Mouse (Mus musculus) stomach, embryonic 15.5 days (tissue): ENCODE results near the gene Foxp1. TPM values are rescaled to one million over a fixed set of nuclear protein-coding genes. Genes with fewer than 3 reads are reported as not detected.

Experiments used
- ATAC-seq: fragments of 200-750 bp; cut with Nextera tagmentation; 2 replicates; pipeline ENCODE4 v1.8.0; 2017; ENCODE audit warnings: low read depth, moderate number of reproducible peaks, moderate TSS enrichment; ENCODE audit not compliant: insufficient read depth, low FRiP score
- H3K27ac ChIP-seq: fragments of 300-500 bp; sonication (generic); 2 replicates; pipeline ENCODE4 v1.5.1; 2015; ENCODE audit warnings: mild to moderate bottlenecking, inconsistent platforms
- H3K27me3 ChIP-seq: fragments of 300-500 bp; sonication (generic); replicated peaks from 2 replicates; pipeline ENCODE4 v1.6.1; 2015; ENCODE audit warnings: inconsistent platforms
- H3K36me3 ChIP-seq: fragments of 300-500 bp; sonication (generic); 2 replicates; pipeline ENCODE4 v1.6.1; 2015; ENCODE audit warnings: inconsistent platforms
- H3K4me1 ChIP-seq: fragments of 300-500 bp; sonication (generic); 2 replicates; pipeline ENCODE4 v1.6.1; 2015; ENCODE audit warnings: inconsistent platforms
- H3K4me2 ChIP-seq: fragments of 300-500 bp; sonication (generic); 2 replicates; pipeline ENCODE4 v1.6.1; 2015; ENCODE audit warnings: mild to moderate bottlenecking, inconsistent platforms
- H3K4me3 ChIP-seq: fragments of 300-500 bp; sonication (generic); replicated peaks from 2 replicates; pipeline ENCODE4 v1.5.1; 2015; ENCODE audit warnings: inconsistent platforms
- H3K9ac ChIP-seq: fragments of 300-500 bp; sonication (generic); 2 replicates; pipeline ENCODE4 v1.6.1; 2015; ENCODE audit warnings: inconsistent platforms
- H3K9me3 ChIP-seq: fragments of 300-500 bp; sonication (generic); 2 replicates; pipeline ENCODE4 v1.6.1; 2016; ENCODE audit warnings: inconsistent platforms
- WGBS: fragments of 180-500 bp; shearing (Covaris S2); methylation state at CpG from one replicate; pipeline ENCODE4 v1.1.7; 2015; 5-methylcytosine and 5-hydroxymethylcytosine counted together
- polyA plus RNA-seq: library from polyadenylated mRNA; unstranded; fragments of >200 nt; fragmentation: Nextera tagmentation; extraction: Ambion mirVana; gene quantifications from 2 replicates; pipeline ENCODE4 v1.2.1, GENCODE M21; 2015

Gene Foxp1
- polyA plus RNA-seq, 1 experiment from 2014 or later = 105 TPM

- H3K4me2 ChIP-seq = no peak overlapping the region
- WGBS = 69% methylated on average over 14 of the region's 14 CpGs
- no peaks in the 10 kb centered on the region for H3K4me1 ChIP-seq
- H3K27ac ChIP-seq = no peak overlapping the region
- H3K4me3 ChIP-seq = no peak overlapping the region
- no peak for ATAC-seq
- H3K9me3 ChIP-seq = no peaks in the 10 kb centered on the region
- H3K36me3 ChIP-seq = no peaks in the 10 kb centered on the region
- H3K27me3 ChIP-seq = no peaks in the 10 kb centered on the region
- H3K9ac ChIP-seq = no peak overlapping the region
Observed at GRCm38 (mm10) chr6:99309466-99310170, 212.9 kb downstream of the Foxp1 start.

GRCm38 (mm10) chr6:99305751-99306150 lies 216.8 kb downstream of the Foxp1 start:
- Histone ChIP-seq H3K4me2 (no peak overlapping the region), H3K4me3 (no peak overlapping the region), H3K9ac (no peak overlapping the region), H3K27ac (no peak overlapping the region), H3K4me1 (no peaks in the 10 kb centered on the region), H3K27me3 (no peaks in the 10 kb centered on the region), H3K9me3 (no peaks in the 10 kb centered on the region), H3K36me3 (no peaks in the 10 kb centered on the region)
- ATAC-seq = no peak
- 84% methylated on average over 3 of the region's 3 CpGs for WGBS

GRCm38 (mm10) chr6:99305236-99305635 lies 217.3 kb downstream of the Foxp1 start:
- H3K4me2 ChIP-seq = no peak overlapping the region
- no peak overlapping the region for H3K9ac ChIP-seq
- no peaks in the 10 kb centered on the region for H3K36me3 ChIP-seq
- no peaks in the 10 kb centered on the region for H3K4me1 ChIP-seq
- 89% methylated on average over 3 of the region's 3 CpGs for WGBS
- no peaks in the 10 kb centered on the region for H3K27me3 ChIP-seq
- no peaks in the 10 kb centered on the region for H3K9me3 ChIP-seq
- ATAC-seq = no peak
- H3K4me3 ChIP-seq = no peak overlapping the region
- no peak overlapping the region for H3K27ac ChIP-seq

GRCm38 (mm10) chr6:99302662-99303435 lies 219.7 kb downstream of the Foxp1 start:
- Histone ChIP-seq H3K36me3 (no peaks in the 10 kb centered on the region), H3K27me3 (no peaks in the 10 kb centered on the region), H3K27ac (no peak overlapping the region), H3K9me3 (no peaks in the 10 kb centered on the region), H3K9ac (no peak overlapping the region), H3K4me2 (no peak overlapping the region), H3K4me3 (no peak overlapping the region), H3K4me1 (no peaks in the 10 kb centered on the region)
- 72% methylated on average over 6 of the region's 6 CpGs for WGBS
- ATAC-seq = no peak

GRCm38 (mm10) chr6:99301923-99302322 lies 220.6 kb downstream of the Foxp1 start:
- ATAC-seq = no peak
- H3K4me1 ChIP-seq = no peaks in the 10 kb centered on the region
- no peak overlapping the region for H3K4me2 ChIP-seq
- 78% methylated on average over 8 of the region's 8 CpGs for WGBS
- H3K27ac ChIP-seq = no peak overlapping the region
- no peaks in the 10 kb centered on the region for H3K27me3 ChIP-seq
- H3K9ac ChIP-seq = no peak overlapping the region
- H3K36me3 ChIP-seq = no peaks in the 10 kb centered on the region
- no peak overlapping the region for H3K4me3 ChIP-seq
- H3K9me3 ChIP-seq = no peaks in the 10 kb centered on the region

GRCm38 (mm10) chr6:99300235-99300634 lies 222.3 kb downstream of the Foxp1 start:
- Histone ChIP-seq H3K27ac (no peak overlapping the region), H3K4me2 (no peak overlapping the region), H3K27me3 (no peaks in the 10 kb centered on the region), H3K4me3 (no peak overlapping the region), H3K36me3 (no peaks in the 10 kb centered on the region), H3K9ac (no peak overlapping the region), H3K4me1 (no peaks in the 10 kb centered on the region), H3K9me3 (no peaks in the 10 kb centered on the region)
- 85% methylated on average over 6 of the region's 6 CpGs for WGBS
- no peak for ATAC-seq

- ATAC-seq = no peak
- 79% methylated on average over 14 of the region's 14 CpGs for WGBS
- H3K9ac ChIP-seq = no peak overlapping the region
Observed at GRCm38 (mm10) chr6:99299196-99299595, 223.3 kb downstream of the Foxp1 start.

GRCm38 (mm10) chr6:99297535-99297934 lies 225.0 kb downstream of the Foxp1 start:
- WGBS = 83% methylated on average over 5 of the region's 5 CpGs
- H3K4me1 ChIP-seq = no peaks in the 10 kb centered on the region
- H3K4me2 ChIP-seq = no peak overlapping the region
- H3K27ac ChIP-seq = no peak overlapping the region
- ATAC-seq = no peak
- no peaks in the 10 kb centered on the region for H3K36me3 ChIP-seq
- H3K9me3 ChIP-seq = no peaks in the 10 kb centered on the region
- H3K9ac ChIP-seq = no peak overlapping the region
- no peaks in the 10 kb centered on the region for H3K27me3 ChIP-seq
- H3K4me3 ChIP-seq = no peak overlapping the region

More at GRCm38 (mm10) chr6:99299196-99299595, 223.3 kb downstream of the Foxp1 start:
- no peaks in the 10 kb centered on the region for H3K36me3 ChIP-seq
- no peak overlapping the region for H3K4me3 ChIP-seq
- no peaks in the 10 kb centered on the region for H3K27me3 ChIP-seq
- no peaks in the 10 kb centered on the region for H3K9me3 ChIP-seq
- no peak overlapping the region for H3K27ac ChIP-seq
- H3K4me1 ChIP-seq = no peaks in the 10 kb centered on the region
- H3K4me2 ChIP-seq = no peak overlapping the region

GRCm38 (mm10) chr6:99295495-99295894 lies 227.0 kb downstream of the Foxp1 start:
- Histone ChIP-seq H3K4me3 (no peak overlapping the region), H3K9ac (no peak overlapping the region), H3K4me2 (no peak overlapping the region), H3K27ac (no peak overlapping the region), H3K9me3 (no peaks in the 10 kb centered on the region), H3K36me3 (no peaks in the 10 kb centered on the region), H3K27me3 (no peaks in the 10 kb centered on the region), H3K4me1 (no peaks in the 10 kb centered on the region)
- ATAC-seq = no peak
- WGBS = 69% methylated on average over 8 of the region's 8 CpGs

GRCm38 (mm10) chr6:99289220-99289619 lies 233.3 kb downstream of the Foxp1 start:
- no peak for ATAC-seq
- H3K27me3 ChIP-seq = no peaks in the 10 kb centered on the region
- no peak overlapping the region for H3K9ac ChIP-seq
- H3K36me3 ChIP-seq = no peaks in the 10 kb centered on the region
- H3K4me3 ChIP-seq = no peak overlapping the region
- H3K27ac ChIP-seq = no peak overlapping the region
- H3K4me2 ChIP-seq = no peak overlapping the region
- no peaks in the 10 kb centered on the region for H3K9me3 ChIP-seq
- H3K4me1 ChIP-seq = peaks cover 3% of the 10 kb centered on the region; the same call in 1 of the 2 replicates
- 56% methylated on average over 4 of the region's 4 CpGs for WGBS

- Histone ChIP-seq H3K27ac (no peak overlapping the region), H3K4me3 (no peak overlapping the region), H3K4me2 (no peak overlapping the region), H3K4me1 (peaks cover 3% of the 10 kb centered on the region; the same call in 1 of the 2 replicates), H3K9me3 (no peaks in the 10 kb centered on the region), H3K9ac (no peak overlapping the region), H3K36me3 (no peaks in the 10 kb centered on the region), H3K27me3 (no peaks in the 10 kb centered on the region)
- 51% methylated on average over 3 of the region's 3 CpGs for WGBS
- ATAC-seq = 0 out of 2 replicates have a peak, but pooled peaks have one; percentile 39
Observed at GRCm38 (mm10) chr6:99285026-99285425, 237.5 kb downstream of the Foxp1 start.

GRCm38 (mm10) chr6:99284019-99284418 lies 238.5 kb downstream of the Foxp1 start:
- Histone ChIP-seq H3K4me1 (peaks cover 3% of the 10 kb centered on the region; the same call in 1 of the 2 replicates), H3K4me2 (no peak overlapping the region), H3K27ac (no peak overlapping the region), H3K9ac (no peak overlapping the region), H3K9me3 (no peaks in the 10 kb centered on the region), H3K27me3 (no peaks in the 10 kb centered on the region), H3K36me3 (no peaks in the 10 kb centered on the region), H3K4me3 (no peak overlapping the region)
- WGBS = 68% methylated on average over 4 of the region's 4 CpGs
- no peak for ATAC-seq
